Mouse (Mus musculus) cortical plate, adult 2 months (tissue): ENCODE measurements around the gene Nipal4.

Experiments used
- CTCF ChIP-seq: fragments of 200-500 bp; IDR thresholded peaks from 2 replicates; pipeline ENCODE4 v1.5.1; 2011; ENCODE audit warnings: mild to moderate bottlenecking, control low read depth, low read length; ENCODE audit not compliant: insufficient read depth; ENCODE audit errors: extremely low read depth
- POLR2A ChIP-seq: fragments of 200-500 bp; IDR thresholded peaks from 2 replicates; pipeline ENCODE4 v1.6.1; 2011; ENCODE audit warnings: mild to moderate bottlenecking, low read length, control low read depth; ENCODE audit not compliant: insufficient read depth; ENCODE audit errors: extremely low read depth

DNA sequence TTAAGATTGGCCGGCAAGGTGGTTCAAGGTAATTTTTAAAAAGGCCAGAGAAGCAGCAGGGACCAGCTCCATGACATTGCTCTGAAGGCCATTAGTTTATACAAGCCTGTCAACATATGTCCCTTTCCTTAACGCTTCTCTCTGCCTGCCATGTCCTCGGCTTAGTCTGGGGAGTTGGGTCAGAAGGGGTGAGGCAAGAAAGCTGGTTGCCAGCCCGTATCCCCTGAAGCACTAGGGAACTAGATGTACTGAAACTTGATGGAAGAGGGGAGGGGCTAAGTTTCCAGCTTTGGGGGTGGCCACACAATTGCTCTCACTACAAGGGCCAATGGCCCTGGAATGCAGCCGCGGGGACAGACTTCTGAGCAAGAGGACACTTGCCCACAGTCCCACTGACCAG, 23.0 kb downstream of the Nipal4 start:
- TF ChIP-seq CTCF, result no peak
- no peak for TF ChIP-seq POLR2A
